Mouse (Mus musculus): ENCODE results near the gene Gm7954. TPM values are rescaled to one million over a fixed set of nuclear protein-coding genes. Genes with fewer than 3 reads are reported as not detected.
"Not testable (repeated sequence)": the region's sequence is repeated elsewhere in the genome, so short reads cannot be mapped to it uniquely, and the experiment has no call there.

The Gm7954 gene
- not detected for total RNA-seq (2022)

GRCm38 (mm10) chr14:41453418-41453817 is at the start of gene Gm7954:
Gene Gm7954 (minus strand): TSS chr14:41453518.
- not testable (repeated sequence) for DNase-seq (ENCODE audit: low spot score in 2 of 2)

- DNase-seq (ENCODE audit: low spot score in 2 of 2) = not testable (repeated sequence)
These were observed 36.1 kb upstream of the Gm7954 start, which contains the start of gene Gm3486 for GRCm38 (mm10) chr14:41489385-41489784. Gene Gm3486 (minus strand): TSS chr14:41489485.

GRCm38 (mm10) chr14:41425393-41426075 is 27.8 kb downstream of the Gm7954 start:
- not testable (repeated sequence) for DNase-seq (ENCODE audit: low spot score in 2 of 2)

- not testable (repeated sequence) for DNase-seq (ENCODE audit: low spot score in 2 of 2)
These were observed 28.6 kb downstream of the Gm7954 start for GRCm38 (mm10) chr14:41424694-41425093.

GRCm38 (mm10) chr14:41408181-41408580 is 45.1 kb downstream of the Gm7954 start, which contains the start of gene Gm6482:
Gene Gm6482 (minus strand): TSS chr14:41408281.
- not testable (repeated sequence) for DNase-seq (ENCODE audit: low spot score in 2 of 2)

Other genes starting within 250 kb of the Gm7954 start
- gene Gm2832, start 174.7 kb downstream of the Gm7954 start, total RNA-seq (2022) = not detected
- not detected for gene Gm5798, start 104.9 kb downstream of the Gm7954 start, total RNA-seq (2022)
- not detected for gene Gm7945, start 67.1 kb downstream of the Gm7954 start, total RNA-seq (2022)
- not detected for gene Gm6482, start 45.2 kb downstream of the Gm7954 start, total RNA-seq (2022)
- gene Gm3486, start 36.0 kb upstream of the Gm7954 start, total RNA-seq (2022) = not detected
- not detected for gene Gm7970, start 102.1 kb upstream of the Gm7954 start, total RNA-seq (2022)
- not detected for gene 1700049E17Rik2, start 119.7 kb upstream of the Gm7954 start, total RNA-seq (2022)
- gene Gm3072, start 171.1 kb upstream of the Gm7954 start, total RNA-seq (2022) = not detected
- gene Gm3676, start 193.0 kb upstream of the Gm7954 start, total RNA-seq (2022) = not detected
- gene Gm8068, start 248.4 kb upstream of the Gm7954 start, total RNA-seq (2022) = not detected

Data from gastrocnemius, adult 8-10 months (tissue).